Mouse (Mus musculus) kidney, embryonic 15.5 days (tissue): ENCODE data around the gene Pdlim5. TPM values are rescaled to one million over a fixed set of nuclear protein-coding genes. Genes with fewer than 3 reads are reported as not detected.
"Not testable (repeated sequence)": the region's sequence is repeated elsewhere in the genome, so short reads cannot be mapped to it uniquely, and the experiment has no call there.

Experiments used
- ATAC-seq: fragments of 200-750 bp; cut with Nextera tagmentation; replicated peaks from 2 replicates; pipeline ENCODE4 v1.8.0; 2017; ENCODE audit warnings: moderate TSS enrichment; ENCODE audit not compliant: low FRiP score
- H3K27ac ChIP-seq: fragments of 300-500 bp; sonication (generic); 2 replicates; pipeline ENCODE4 v1.5.1; 2015; ENCODE audit warnings: mild to moderate bottlenecking, inconsistent platforms
- H3K27me3 ChIP-seq: fragments of 300-500 bp; sonication (generic); 2 replicates; pipeline ENCODE4 v1.6.1; 2015; ENCODE audit warnings: inconsistent platforms
- H3K36me3 ChIP-seq: fragments of 300-500 bp; sonication (generic); 2 replicates; pipeline ENCODE4 v1.6.1; 2015; ENCODE audit warnings: inconsistent platforms
- H3K4me1 ChIP-seq: fragments of 300-500 bp; sonication (generic); 2 replicates; pipeline ENCODE4 v1.6.1; 2015; ENCODE audit warnings: inconsistent platforms
- H3K4me2 ChIP-seq: fragments of 300-500 bp; sonication (generic); 2 replicates; pipeline ENCODE4 v1.6.1; 2015; ENCODE audit warnings: moderate library complexity, mild to moderate bottlenecking, inconsistent platforms
- H3K4me3 ChIP-seq: fragments of 300-500 bp; sonication (generic); replicated peaks from 2 replicates; pipeline ENCODE4 v1.5.1; 2015; ENCODE audit warnings: mild to moderate bottlenecking, inconsistent platforms
- H3K9ac ChIP-seq: fragments of 300-500 bp; sonication (generic); 2 replicates; pipeline ENCODE4 v1.6.1; 2015; ENCODE audit warnings: mild to moderate bottlenecking, inconsistent platforms
- H3K9me3 ChIP-seq: fragments of 300-500 bp; sonication (generic); replicated peaks from 2 replicates; pipeline ENCODE4 v1.6.1; 2016; ENCODE audit warnings: inconsistent platforms
- WGBS: fragments of 180-500 bp; shearing (Covaris S2); methylation state at CpG from one replicate; pipeline ENCODE4 v1.1.7; 2015; ENCODE audit warnings: mixed read lengths; 5-methylcytosine and 5-hydroxymethylcytosine counted together
- polyA plus RNA-seq: library from polyadenylated mRNA; unstranded; fragments of >200 nt; fragmentation: Nextera tagmentation; extraction: Ambion mirVana; gene quantifications from 2 replicates; pipeline ENCODE4 v1.2.1, GENCODE M21; 2015

The Pdlim5 gene
- polyA plus RNA-seq, result 45.8 and 46.6 TPM in 2 replicates

GRCm38 (mm10) chr3:142395520-142396193, at the start of gene Pdlim5:
Gene Pdlim5 (minus strand): TSS chr3:142395696.
- WGBS, result under 1% methylated on average over 46 of the region's 46 CpGs
- no peaks in the 10 kb centered on the region for H3K27me3 ChIP-seq
- H3K27ac ChIP-seq, result peak within 1 kb of the TSS; percentile 95
- ATAC-seq, result peak; percentile 98
- H3K4me2 ChIP-seq, result peak within 1 kb of the TSS; percentile 76
- peak within 1 kb of the TSS; percentile 83 for H3K9ac ChIP-seq
- peaks cover 10% of the 10 kb centered on the region for H3K4me1 ChIP-seq
- peak within 1 kb of the TSS; percentile 89 for H3K4me3 ChIP-seq
- no peaks in the 10 kb centered on the region for H3K9me3 ChIP-seq
- no peaks in the 10 kb centered on the region; the same call in 1 of the 2 replicates for H3K36me3 ChIP-seq

GRCm38 (mm10) chr3:142443710-142444043, 48.2 kb upstream of the Pdlim5 start:
- 57% methylated on average over 4 of the region's 4 CpGs for WGBS
- Histone ChIP-seq H3K4me2 (peak overlapping the region; percentile 33), H3K9me3 (no peaks in the 10 kb centered on the region), H3K4me3 (no peak overlapping the region), H3K36me3 (no peaks in the 10 kb centered on the region), H3K4me1 (peaks cover 25% of the 10 kb centered on the region), H3K27me3 (no peaks in the 10 kb centered on the region), H3K27ac (no peak overlapping the region), H3K9ac (no peak overlapping the region)
- ATAC-seq, result no peak

- 0 out of 2 replicates have a peak, but pooled peaks have one; percentile 7 for ATAC-seq
- H3K9me3 ChIP-seq, result no peaks in the 10 kb centered on the region
- no peak overlapping the region for H3K9ac ChIP-seq
- H3K4me3 ChIP-seq, result no peak overlapping the region
- peak overlapping the region; percentile 33 for H3K4me2 ChIP-seq
- 11% methylated on average over 12 of the region's 12 CpGs for WGBS
- H3K27ac ChIP-seq, result 0 out of 2 replicates have a peak overlapping the region, but pooled peaks have one; percentile 2
- H3K36me3 ChIP-seq, result no peaks in the 10 kb centered on the region
- H3K27me3 ChIP-seq, result no peaks in the 10 kb centered on the region
- H3K4me1 ChIP-seq, result peaks cover 29% of the 10 kb centered on the region
Observed at GRCm38 (mm10) chr3:142443006-142443709, 47.7 kb upstream of the Pdlim5 start.

- WGBS, result 65% methylated on average over 7 of the region's 7 CpGs
- no peak for ATAC-seq
Observed at GRCm38 (mm10) chr3:142442161-142442560, 46.7 kb upstream of the Pdlim5 start.

GRCm38 (mm10) chr3:142441142-142441541, 45.6 kb upstream of the Pdlim5 start:
- H3K4me1 ChIP-seq, result peaks cover 48% of the 10 kb centered on the region
- no peak overlapping the region for H3K9ac ChIP-seq
- 65% methylated on average over 5 of the region's 5 CpGs for WGBS

More at GRCm38 (mm10) chr3:142442161-142442560, 46.7 kb upstream of the Pdlim5 start:
- H3K27ac ChIP-seq, result no peak overlapping the region
- H3K4me3 ChIP-seq, result no peak overlapping the region
- no peak overlapping the region for H3K9ac ChIP-seq
- no peaks in the 10 kb centered on the region for H3K27me3 ChIP-seq
- no peaks in the 10 kb centered on the region for H3K9me3 ChIP-seq
- H3K4me1 ChIP-seq, result peaks cover 38% of the 10 kb centered on the region
- no peaks in the 10 kb centered on the region for H3K36me3 ChIP-seq
- H3K4me2 ChIP-seq, result no peak overlapping the region

GRCm38 (mm10) chr3:142440191-142440590, 44.7 kb upstream of the Pdlim5 start:
- Histone ChIP-seq H3K9ac (no peak overlapping the region), H3K27me3 (no peaks in the 10 kb centered on the region), H3K4me3 (no peak overlapping the region), H3K9me3 (no peaks in the 10 kb centered on the region), H3K36me3 (no peaks in the 10 kb centered on the region), H3K4me2 (peak overlapping the region; percentile 37; the same call in 1 of the 2 replicates), H3K27ac (peak overlapping the region; percentile 81), H3K4me1 (peaks cover 50% of the 10 kb centered on the region)
- no peak for ATAC-seq
- 43% methylated on average over 4 of the region's 4 CpGs for WGBS

More at GRCm38 (mm10) chr3:142441142-142441541, 45.6 kb upstream of the Pdlim5 start:
- ATAC-seq, result no peak
- Histone ChIP-seq H3K4me2 (no peak overlapping the region), H3K4me3 (no peak overlapping the region), H3K36me3 (no peaks in the 10 kb centered on the region), H3K27me3 (no peaks in the 10 kb centered on the region), H3K9me3 (no peaks in the 10 kb centered on the region), H3K27ac (no peak overlapping the region)

GRCm38 (mm10) chr3:142439591-142440093, 44.1 kb upstream of the Pdlim5 start:
- WGBS, result 6% methylated on average over 7 of the region's 7 CpGs
- Histone ChIP-seq H3K4me3 (peak overlapping the region; percentile 11; the same call in 1 of the 2 replicates), H3K4me2 (peak overlapping the region; percentile 37), H3K9ac (no peak overlapping the region), H3K4me1 (peaks cover 50% of the 10 kb centered on the region), H3K27me3 (no peaks in the 10 kb centered on the region), H3K9me3 (no peaks in the 10 kb centered on the region), H3K27ac (peak overlapping the region; percentile 81), H3K36me3 (no peaks in the 10 kb centered on the region)
- ATAC-seq, result peak; percentile 80

GRCm38 (mm10) chr3:142438630-142439029, 43.1 kb upstream of the Pdlim5 start:
- not testable (repeated sequence) for H3K36me3 ChIP-seq, H3K4me3 ChIP-seq, H3K9ac ChIP-seq, H3K4me2 ChIP-seq, H3K9me3 ChIP-seq, ATAC-seq, H3K27ac ChIP-seq, H3K27me3 ChIP-seq
- peaks cover 50% of the 10 kb centered on the region for H3K4me1 ChIP-seq
- WGBS, result 92% methylated on average over 8 of the region's 8 CpGs

GRCm38 (mm10) chr3:142436824-142437223, 41.3 kb upstream of the Pdlim5 start:
- H3K27ac ChIP-seq, result 0 out of 2 replicates have a peak overlapping the region, but pooled peaks have one; percentile 9
- H3K27me3 ChIP-seq, result no peaks in the 10 kb centered on the region
- no peak overlapping the region for H3K4me3 ChIP-seq
- H3K4me2 ChIP-seq, result no peak overlapping the region
- H3K4me1 ChIP-seq, result peaks cover 41% of the 10 kb centered on the region
- no peaks in the 10 kb centered on the region for H3K36me3 ChIP-seq
- no peaks in the 10 kb centered on the region for H3K9me3 ChIP-seq
- no peak for ATAC-seq
- WGBS, result 40% methylated on average over 6 of the region's 6 CpGs
- no peak overlapping the region for H3K9ac ChIP-seq

GRCm38 (mm10) chr3:142436212-142436611, 40.7 kb upstream of the Pdlim5 start:
- 41% methylated on average over 5 of the region's 5 CpGs for WGBS
- Histone ChIP-seq H3K4me1 (peaks cover 44% of the 10 kb centered on the region), H3K9me3 (no peaks in the 10 kb centered on the region), H3K4me2 (no peak overlapping the region), H3K27ac (no peak overlapping the region), H3K9ac (no peak overlapping the region), H3K36me3 (no peaks in the 10 kb centered on the region), H3K27me3 (no peaks in the 10 kb centered on the region), H3K4me3 (no peak overlapping the region)
- ATAC-seq, result no peak

- H3K27me3 ChIP-seq, result no peaks in the 10 kb centered on the region
- no peaks in the 10 kb centered on the region for H3K9me3 ChIP-seq
- ATAC-seq, result no peak
- H3K9ac ChIP-seq, result no peak overlapping the region
- H3K4me1 ChIP-seq, result peaks cover 37% of the 10 kb centered on the region
- no peak overlapping the region for H3K27ac ChIP-seq
- no peak overlapping the region for H3K4me3 ChIP-seq
- no peaks in the 10 kb centered on the region for H3K36me3 ChIP-seq
- WGBS, result 43% methylated on average over 4 of the region's 4 CpGs
- H3K4me2 ChIP-seq, result no peak overlapping the region
Observed at GRCm38 (mm10) chr3:142434786-142435168, 39.3 kb upstream of the Pdlim5 start.

GRCm38 (mm10) chr3:142434127-142434785, 38.8 kb upstream of the Pdlim5 start:
- H3K27me3 ChIP-seq, result no peaks in the 10 kb centered on the region
- no peaks in the 10 kb centered on the region for H3K36me3 ChIP-seq
- no peak overlapping the region for H3K9ac ChIP-seq
- no peaks in the 10 kb centered on the region for H3K9me3 ChIP-seq
- H3K4me2 ChIP-seq, result no peak overlapping the region
- H3K27ac ChIP-seq, result no peak overlapping the region
- 64% methylated on average over 7 of the region's 7 CpGs for WGBS
- H3K4me3 ChIP-seq, result no peak overlapping the region
- H3K4me1 ChIP-seq, result peaks cover 31% of the 10 kb centered on the region
- ATAC-seq, result no peak
